ENCODE assay signal across 7 mouse cellular contexts in genomic region chr10:125966481-125967251, GRCm38 (mm10). TPM values are rescaled to one million over a fixed set of nuclear protein-coding genes. Genes with fewer than 3 reads are reported as not detected.
A peak's percentile ranks its signal among the peaks of the same experiment; 100 is the strongest.
DNase-seq lines count a peak whose midpoint lies in the region; ATAC-seq and TF ChIP-seq lines count a peak whose summit lies in the region.

No protein-coding gene starts in this region.

- peak overlapping the region; percentile 88 for H3K9ac ChIP-seq in ES-Bruce4 (ENCODE audit: low read depth, poor library complexity, severe bottlenecking)
- peak overlapping the region; percentile 100 for H3K9ac ChIP-seq in embryonic facial prominence, embryonic 14.5 days (ENCODE audit: low read depth, low read length)
- peak overlapping the region; percentile 82 for H3K9ac ChIP-seq in heart, embryonic 16.5 days (ENCODE audit: low read length)
- peak overlapping the region; percentile 98 for H3K9ac ChIP-seq in stomach, embryonic 14.5 days (replicated peaks; ENCODE audit: low read depth, low read length)

- TF ChIP-seq CTCF in ES-Bruce4 (IDR thresholded peaks at IDR 0.05; ENCODE audit: low read depth, low read length): no peak

- ATAC-seq in embryonic facial prominence, embryonic 14.5 days (ENCODE audit: low read depth): peak; percentile 48
- peak; percentile 70 for ATAC-seq in heart, embryonic 16.5 days (replicated peaks; ENCODE audit: extremely low read depth, insufficient read depth, low FRiP score)
- peak; percentile 45 for ATAC-seq in megakaryocyte, adult 5-6 weeks (ENCODE audit: poor library complexity, severe bottlenecking)
- ATAC-seq in stomach, embryonic 14.5 days (ENCODE audit: insufficient number of reproducible peaks, insufficient read depth, low FRiP score, low read depth): peak; percentile 21

- H3K27me3 ChIP-seq in ES-Bruce4 (ENCODE audit: control insufficient read depth, insufficient read depth, low read length, poor library complexity, severe bottlenecking): no peaks in the 10 kb centered on the region
- H3K27me3 ChIP-seq in embryonic facial prominence, embryonic 14.5 days (replicated peaks; ENCODE audit: control insufficient read depth, insufficient read depth, low read length): no peaks in the 10 kb centered on the region
- H3K27me3 ChIP-seq in heart, embryonic 16.5 days (ENCODE audit: control insufficient read depth, insufficient read depth, low read length): peaks cover 34% of the 10 kb centered on the region
- no peaks in the 10 kb centered on the region for H3K27me3 ChIP-seq in stomach, embryonic 14.5 days (ENCODE audit: control insufficient read depth, insufficient read depth, low read length)

- under 1% methylated on average over 31 of the region's 59 CpGs for WGBS in embryonic facial prominence, embryonic 14.5 days
- 2% methylated on average over 59 of the region's 59 CpGs for WGBS in heart, embryonic 16.5 days
- WGBS in stomach, embryonic 14.5 days: under 1% methylated on average over 53 of the region's 59 CpGs

- H3K4me3 ChIP-seq in ES-Bruce4 (ENCODE audit: low read depth, low read length): peak overlapping the region; percentile 98
- peak overlapping the region; percentile 93 for H3K4me3 ChIP-seq in embryonic facial prominence, embryonic 14.5 days (ENCODE audit: low read depth, low read length)
- H3K4me3 ChIP-seq in heart, embryonic 16.5 days (ENCODE audit: low read length): peak overlapping the region; percentile 75
- peak overlapping the region; percentile 95 for H3K4me3 ChIP-seq in stomach, embryonic 14.5 days (ENCODE audit: low read depth, low read length)

- H3K36me3 ChIP-seq in ES-Bruce4 (ENCODE audit: control insufficient read depth, insufficient read depth, low read length, poor library complexity, severe bottlenecking): no peaks in the 10 kb centered on the region
- no peaks in the 10 kb centered on the region for H3K36me3 ChIP-seq in embryonic facial prominence, embryonic 14.5 days (ENCODE audit: control insufficient read depth, insufficient read depth, low read length)
- no peaks in the 10 kb centered on the region for H3K36me3 ChIP-seq in heart, embryonic 16.5 days (ENCODE audit: control insufficient read depth, insufficient read depth)
- no peaks in the 10 kb centered on the region for H3K36me3 ChIP-seq in stomach, embryonic 14.5 days (ENCODE audit: control insufficient read depth, insufficient read depth, low read length)

- peak; percentile 49 for DNase-seq in 3T3-L1 (ENCODE audit: low read depth, low spot score)
- peak; percentile 64 for DNase-seq in embryonic facial prominence, embryonic 14.5 days (ENCODE audit: low spot score)
- DNase-seq in kidney, postnatal 25 days: peak; percentile 45 to 70

- H3K27ac ChIP-seq in ES-Bruce4 (ENCODE audit: insufficient read depth, low read length): no peak overlapping the region
- peak overlapping the region; percentile 97 for H3K27ac ChIP-seq in embryonic facial prominence, embryonic 14.5 days (replicated peaks; ENCODE audit: low read depth, low read length)
- H3K27ac ChIP-seq in heart, embryonic 16.5 days (ENCODE audit: low read length): peak overlapping the region; percentile 54; the same call in 1 of the 2 replicates
- H3K27ac ChIP-seq in stomach, embryonic 14.5 days (ENCODE audit: low read length): peak overlapping the region; percentile 97

- H3K4me2 ChIP-seq in embryonic facial prominence, embryonic 14.5 days (ENCODE audit: low read depth, low read length): peak overlapping the region; percentile 92
- peak overlapping the region; percentile 99 for H3K4me2 ChIP-seq in heart, embryonic 16.5 days (ENCODE audit: low read depth, low read length)
- peak overlapping the region; percentile 63 for H3K4me2 ChIP-seq in stomach, embryonic 14.5 days (replicated peaks; ENCODE audit: low read depth, low read length)

- TF ChIP-seq EP300 in ES-Bruce4 (IDR thresholded peaks at IDR 0.05; ENCODE audit: insufficient read depth, low read depth, low read length): no peak

- TF ChIP-seq POLR2A in ES-Bruce4 (IDR thresholded peaks at IDR 0.05; ENCODE audit: insufficient read depth, low read length): no peak

- H3K9me3 ChIP-seq in ES-Bruce4 (replicated peaks; ENCODE audit: control insufficient read depth, insufficient read depth, low read length, poor library complexity, severe bottlenecking): no peaks in the 10 kb centered on the region
- H3K9me3 ChIP-seq in embryonic facial prominence, embryonic 14.5 days (ENCODE audit: control insufficient read depth, low read length): no peaks in the 10 kb centered on the region
- H3K9me3 ChIP-seq in heart, embryonic 16.5 days (replicated peaks; ENCODE audit: control insufficient read depth, low read length): no peaks in the 10 kb centered on the region
- H3K9me3 ChIP-seq in stomach, embryonic 14.5 days (ENCODE audit: control insufficient read depth, low read depth, low read length): no peaks in the 10 kb centered on the region

- H3K4me1 ChIP-seq in ES-Bruce4 (ENCODE audit: control insufficient read depth, insufficient read depth, low read length): no peaks in the 10 kb centered on the region
- H3K4me1 ChIP-seq in embryonic facial prominence, embryonic 14.5 days (ENCODE audit: control insufficient read depth, insufficient read depth, low read length): peaks cover 33% of the 10 kb centered on the region
- peaks cover 10% of the 10 kb centered on the region for H3K4me1 ChIP-seq in heart, embryonic 16.5 days (ENCODE audit: control insufficient read depth, insufficient read depth, low read length)
- H3K4me1 ChIP-seq in stomach, embryonic 14.5 days (ENCODE audit: control insufficient read depth, insufficient read depth, low read length): peaks cover 9% of the 10 kb centered on the region; the same call in 1 of the 2 replicates

RNA-seq across cellular contexts. Expression of gene Lrig3, which starts 0.7 kb away (rescaled TPM):
- polyA plus RNA-seq in ES-Bruce4 (2011; ENCODE audit: insufficient read depth, insufficient read length, low read depth, missing spikeins): 25.6 and 27.9 TPM in 2 replicates
- polyA plus RNA-seq in embryonic facial prominence, embryonic 14.5 days (2014; fragmentation: Nextera tagmentation; extraction: Ambion mirVana): 23.6 and 29.1 TPM in 2 replicates
- 1.2 and 2.0 TPM in 2 replicates for polyA plus RNA-seq in heart, embryonic 16.5 days (2015; fragmentation: Nextera tagmentation; extraction: Ambion mirVana)
- 1.5 and 1.8 TPM in 2 replicates for total RNA-seq in megakaryocyte, adult 5-6 weeks (2015)
- 1.1 and 2.1 TPM in 2 replicates for total RNA-seq in megakaryocyte, adult 5-6 weeks (2017)
- polyA plus RNA-seq in stomach, embryonic 14.5 days (2014; fragmentation: Nextera tagmentation; extraction: Ambion mirVana): 37.0 and 37.5 TPM in 2 replicates
